Mouse (Mus musculus) CH12.LX (cell line): ENCODE measurements around the gene Ntn1.

ENCODE experiments used
- CTCF ChIP-seq, 2 experiments: IDR thresholded peaks in 1 of 2; conservative IDR thresholded peaks in 1 of 2; 2 replicates each; pipeline ENCODE4 v1.5.1; 2011 to 2012; ENCODE audit warnings: low read depth in 2 of 2, low read length in 2 of 2, improper control_type of control experiment in 1 of 2, inconsistent platforms in 1 of 2, mild to moderate bottlenecking in 1 of 2, moderate library complexity in 1 of 2
- EP300 ChIP-seq: IDR thresholded peaks from 2 replicates; pipeline ENCODE4 v1.6.1; 2011; ENCODE audit warnings: low read length, improper control_type of control experiment
- ETS1 ChIP-seq: conservative IDR thresholded peaks from 2 replicates; pipeline ENCODE4 v1.6.1; 2012; ENCODE audit warnings: low read depth, mild to moderate bottlenecking, inconsistent platforms, low read length, improper control_type of control experiment, moderate library complexity
- GABPA ChIP-seq: IDR thresholded peaks from 2 replicates; pipeline ENCODE4 v1.6.1; 2012; ENCODE audit warnings: low read depth, low read length, improper control_type of control experiment, inconsistent platforms; ENCODE audit not compliant: insufficient replicate concordance
- HCFC1 ChIP-seq: IDR thresholded peaks from 2 replicates; pipeline ENCODE4 v1.6.1; 2012; ENCODE audit warnings: low read depth, mild to moderate bottlenecking, inconsistent platforms, low read length, improper control_type of control experiment
- IRF4 ChIP-seq: IDR thresholded peaks from 2 replicates; pipeline ENCODE4 v1.6.1; 2014; ENCODE audit warnings: low read depth, mild to moderate bottlenecking, inconsistent platforms, low read length, improper control_type of control experiment
- MYC ChIP-seq: IDR thresholded peaks from 2 replicates; pipeline ENCODE4 v1.6.1; 2011; ENCODE audit warnings: low read depth, mild to moderate bottlenecking, improper control_type of control experiment, low read length
- NELFE ChIP-seq: IDR thresholded peaks from 2 replicates; pipeline ENCODE4 v1.6.1; 2011; ENCODE audit warnings: low read depth, low read length, improper control_type of control experiment
- POLR2A ChIP-seq: IDR thresholded peaks from 2 replicates; pipeline ENCODE4 v1.6.1; 2011; ENCODE audit warnings: low read depth, mild to moderate bottlenecking, improper control_type of control experiment, low read length
- TCF12 ChIP-seq: IDR thresholded peaks from 2 replicates; pipeline ENCODE4 v1.6.1; 2014; ENCODE audit warnings: low read depth, mild to moderate bottlenecking, inconsistent platforms, low read length, improper control_type of control experiment

GRCm38 (mm10) chr11:68205572-68206229, 194.9 kb downstream of the Ntn1 start:
- TF ChIP-seq NELFE (no peak), EP300 (no peak), GABPA (no peak), MYC (no peak), ETS1 (no peak), IRF4 (no peak), CTCF (conservative IDR thresholded peaks at IDR 0.05 in 1 of 2, IDR thresholded peaks at IDR 0.05 in 1 of 2; ENCODE audit: low read depth in 2 of 2, low read length in 2 of 2) (no peak), POLR2A (no peak), TCF12 (no peak), HCFC1 (no peak)
